Mouse (Mus musculus) cerebellum, adult 11 months (tissue): ENCODE measurements at regions not wholly inside any gene's neighbourhood (a gene's known extent, or its start where the extent isn't known, plus 50 kb on each side); places are given as distances from the start of the nearest gene placed in this dataset.

Source experiments
- DNase-seq: peaks from one replicate; pipeline ENCODE4 v3.0.0; 2022

DNA sequence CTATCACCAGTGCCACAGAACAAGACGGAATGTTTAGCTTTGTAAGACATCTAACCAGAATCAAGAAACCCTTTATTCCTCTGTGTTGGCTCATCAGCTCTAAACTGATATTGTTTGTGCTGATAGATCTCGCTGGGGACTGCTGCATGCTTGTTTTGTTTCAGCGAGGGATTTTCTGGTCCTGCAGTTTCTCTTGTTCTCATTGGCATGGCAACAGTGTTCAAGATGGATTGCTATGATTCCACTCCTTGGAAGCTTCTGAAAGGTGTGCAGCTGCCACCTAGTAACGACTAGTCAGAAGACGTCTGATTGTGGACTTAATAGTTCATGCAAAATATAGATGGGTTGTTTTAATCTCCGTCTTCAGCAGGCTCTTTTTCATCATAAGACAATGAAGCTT, 591.2 kb downstream of the Sorcs1 start:
- DNase-seq = no peak

DNA sequence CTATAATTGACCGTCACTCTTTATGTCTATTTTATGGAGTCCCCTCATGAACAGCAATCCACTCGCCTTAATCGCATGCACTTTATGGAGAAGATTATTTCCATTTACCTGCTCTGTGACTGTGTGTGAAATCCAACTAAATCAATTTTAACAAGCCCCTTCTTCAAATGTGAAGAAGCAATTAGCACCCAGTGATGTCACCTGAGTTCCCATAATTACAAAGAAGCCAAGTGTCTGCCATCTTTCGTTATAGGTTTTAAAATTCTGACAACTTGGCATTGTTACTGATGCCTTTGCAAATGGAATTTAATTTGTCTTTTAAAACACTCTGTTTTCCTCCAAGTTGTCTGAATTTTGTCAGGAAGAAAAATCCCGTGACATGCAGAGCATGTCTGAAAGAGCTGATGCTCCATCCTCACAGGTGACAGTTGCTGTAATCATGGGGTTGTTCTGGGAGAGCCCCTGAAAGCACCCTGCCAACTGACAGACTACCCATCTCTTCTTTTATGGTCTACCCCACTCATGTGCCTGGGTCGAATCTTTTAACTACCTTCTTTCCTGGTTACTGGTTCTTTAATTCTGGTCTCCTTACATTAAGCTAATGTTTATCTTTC, 600.9 kb downstream of the Sorcs1 start:
- no peak for DNase-seq

DNA sequence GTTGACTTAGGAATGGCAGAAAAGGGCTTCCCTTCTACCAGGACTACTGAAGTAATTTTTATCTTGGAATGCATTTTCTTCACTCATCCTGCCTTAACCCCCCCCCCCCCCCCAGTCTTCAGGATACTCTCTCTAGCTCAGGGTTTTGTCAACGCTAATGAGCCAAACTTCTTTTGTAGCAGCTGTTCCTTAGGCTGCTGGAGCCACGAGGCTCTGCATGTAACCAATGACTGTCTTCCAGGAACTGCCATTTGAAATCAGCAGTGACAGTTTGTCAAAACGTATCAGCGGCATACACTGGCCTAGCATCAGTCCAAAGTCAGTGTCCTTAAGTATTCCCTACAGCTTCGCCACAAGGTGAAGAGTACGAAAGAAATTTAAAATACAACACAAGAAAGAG, 618.0 kb downstream of the Sorcs1 start:
- DNase-seq = no peak

DNA sequence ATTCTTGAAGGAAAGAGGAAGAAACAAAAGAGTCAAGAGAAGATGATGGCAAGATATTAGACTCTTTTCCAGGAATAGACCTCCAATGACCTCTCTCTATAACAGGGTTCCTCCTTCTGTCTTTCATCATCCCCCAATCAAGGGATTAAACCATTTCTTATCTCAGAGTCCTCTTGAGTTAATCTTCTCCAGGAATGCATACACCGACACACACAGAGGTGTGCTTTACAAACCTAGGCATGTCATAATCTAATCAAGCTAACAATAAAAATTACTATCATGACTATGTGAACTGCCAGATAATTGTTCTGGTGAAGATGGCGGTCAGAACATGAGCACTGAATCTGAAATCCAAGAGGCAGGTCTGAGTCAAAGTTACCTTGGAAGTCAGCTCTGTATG, 625.5 kb downstream of the Sorcs1 start:
- no peak for DNase-seq

DNA sequence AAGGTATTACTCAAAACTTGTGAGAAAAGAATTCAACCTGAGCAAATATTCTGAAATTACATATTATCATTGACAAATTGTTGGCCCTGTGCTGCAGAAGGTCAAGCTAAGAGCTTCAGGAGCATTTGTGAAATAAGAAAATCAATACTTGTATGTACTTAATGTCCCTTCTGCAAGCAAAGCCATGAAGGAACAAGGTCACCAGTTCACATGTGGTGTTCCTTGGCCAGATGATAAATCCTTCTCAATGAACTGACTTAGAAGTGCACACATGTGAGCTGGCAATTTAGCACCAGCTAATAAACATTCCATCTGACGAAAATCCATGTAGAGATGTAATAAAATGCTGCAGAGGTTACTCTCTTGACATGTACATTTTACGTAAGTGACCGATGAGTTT, 632.7 kb downstream of the Sorcs1 start:
- DNase-seq = no peak

DNA sequence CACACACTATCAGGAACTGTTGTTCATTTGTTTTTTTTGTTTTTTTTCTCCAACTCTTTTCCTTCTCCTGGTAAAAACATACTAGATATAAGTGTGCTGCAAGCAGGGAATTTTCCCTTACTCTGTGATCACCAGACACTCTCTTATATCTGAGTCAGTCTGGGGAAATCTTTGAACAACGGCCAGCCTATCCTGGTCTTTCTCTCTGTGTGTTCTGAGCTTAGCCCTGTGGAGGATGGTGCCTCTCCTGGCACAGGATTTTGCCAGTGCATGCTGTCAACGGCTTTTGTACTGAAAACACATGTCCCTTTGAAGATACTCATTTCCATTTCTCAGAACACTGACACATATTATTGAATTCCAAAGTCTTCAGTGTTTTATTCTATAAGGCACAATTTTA, 664.8 kb downstream of the Sorcs1 start:
- DNase-seq = no peak

DNA sequence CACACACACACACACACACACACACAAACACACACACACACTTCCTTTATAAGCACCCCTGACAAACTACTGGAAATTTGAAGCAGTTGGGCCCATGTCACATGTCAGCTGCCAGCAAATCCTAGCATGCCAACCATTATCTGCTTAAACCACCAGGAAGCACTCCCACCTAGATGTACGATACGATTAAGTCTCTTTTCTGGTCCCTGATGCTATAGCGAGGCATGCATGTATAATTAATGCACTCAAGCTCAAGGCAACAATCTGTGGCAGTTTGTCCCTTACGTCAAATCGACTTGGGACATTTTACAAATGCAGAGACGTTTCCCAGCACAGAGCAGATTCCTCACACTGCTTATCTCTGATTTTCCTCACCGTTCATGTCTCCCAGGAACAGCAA, 673.2 kb downstream of the Sorcs1 start:
- no peak for DNase-seq

DNA sequence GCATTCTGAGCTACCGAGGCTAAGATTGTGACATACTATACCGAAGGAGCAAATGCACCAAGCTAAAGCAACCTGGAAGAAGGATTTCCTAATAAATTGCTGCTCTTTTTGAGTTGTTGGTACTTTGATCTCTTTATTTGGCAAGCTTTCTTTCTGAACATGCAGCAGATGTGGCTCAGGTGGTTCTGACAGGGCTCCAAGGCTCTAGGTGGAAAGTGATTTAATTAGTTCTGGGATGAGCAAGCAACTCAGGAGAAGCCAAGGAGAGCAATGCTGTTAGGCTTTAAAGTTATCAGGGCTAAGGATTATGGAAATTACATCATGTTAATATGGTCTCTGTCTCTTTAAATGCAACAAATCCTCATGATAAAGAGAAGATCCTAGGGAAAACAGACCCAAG, 692.6 kb downstream of the Sorcs1 start:
- no peak for DNase-seq

DNA sequence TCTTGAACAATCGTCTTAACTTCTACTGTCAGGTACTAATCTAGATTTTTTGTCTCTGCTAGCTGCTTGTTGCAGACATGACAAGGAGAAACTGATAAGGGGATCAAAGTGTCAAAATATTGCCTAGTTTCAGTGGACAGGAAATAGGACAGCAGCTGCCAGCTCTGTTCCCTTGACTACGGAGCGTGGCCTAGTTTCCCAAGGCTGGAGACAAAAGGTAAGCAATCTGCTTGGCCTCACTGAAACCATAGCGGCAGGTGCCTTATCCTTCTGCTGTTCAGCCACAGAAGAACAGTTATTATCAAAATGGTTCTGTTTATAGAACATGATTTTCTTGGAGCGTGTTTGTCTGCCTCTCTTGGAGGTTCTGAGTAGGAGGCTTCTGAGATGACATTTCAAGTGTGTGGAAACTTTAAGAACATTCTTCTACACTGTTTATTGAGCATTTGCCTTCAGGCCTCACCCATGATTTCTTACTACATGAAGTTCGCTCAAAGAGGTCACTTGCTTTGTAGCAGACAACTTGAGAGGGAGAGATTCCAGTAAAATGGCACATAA, 712.1 kb downstream of the Sorcs1 start:
- DNase-seq = peak; percentile 3

DNA sequence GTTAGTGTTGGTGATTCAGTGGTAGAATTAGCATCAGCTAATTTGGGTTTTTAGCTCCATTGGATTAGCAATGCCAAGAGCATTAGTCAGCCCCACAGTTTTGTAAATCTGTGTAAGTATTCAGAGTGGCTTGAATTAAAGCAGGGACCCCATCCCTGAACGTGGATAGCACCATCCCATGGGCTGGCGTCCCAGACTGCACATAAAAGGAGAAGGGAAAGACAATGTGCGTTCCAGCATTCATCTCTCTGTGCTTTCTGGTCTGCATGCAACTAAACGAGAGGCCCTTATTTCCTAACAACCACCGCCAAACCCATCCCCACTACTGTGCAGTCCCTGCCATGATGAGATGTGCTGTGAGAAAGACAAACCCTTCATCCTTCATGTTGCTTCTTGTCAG, 713.8 kb downstream of the Sorcs1 start:
- DNase-seq = no peak

DNA sequence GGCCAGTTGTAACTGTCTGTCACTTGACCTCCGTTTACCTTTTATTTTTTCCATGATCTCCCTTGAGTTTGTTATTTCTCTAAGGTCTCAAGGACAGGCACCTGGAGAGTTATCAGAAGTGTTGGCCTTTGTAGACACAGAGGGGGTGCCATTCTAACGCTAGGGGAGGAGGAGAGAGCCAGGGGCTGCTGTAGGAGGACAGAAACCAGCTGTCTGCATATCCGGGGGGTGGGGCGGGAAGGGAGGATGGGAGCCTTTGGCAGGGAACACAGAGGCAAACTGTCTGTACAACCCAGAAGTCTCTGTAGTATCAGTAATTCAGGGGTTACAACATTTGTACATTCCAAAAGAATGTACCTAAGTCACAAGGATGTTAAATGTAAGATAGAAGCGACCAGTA, 719.9 kb downstream of the Sorcs1 start:
- no peak for DNase-seq

DNA sequence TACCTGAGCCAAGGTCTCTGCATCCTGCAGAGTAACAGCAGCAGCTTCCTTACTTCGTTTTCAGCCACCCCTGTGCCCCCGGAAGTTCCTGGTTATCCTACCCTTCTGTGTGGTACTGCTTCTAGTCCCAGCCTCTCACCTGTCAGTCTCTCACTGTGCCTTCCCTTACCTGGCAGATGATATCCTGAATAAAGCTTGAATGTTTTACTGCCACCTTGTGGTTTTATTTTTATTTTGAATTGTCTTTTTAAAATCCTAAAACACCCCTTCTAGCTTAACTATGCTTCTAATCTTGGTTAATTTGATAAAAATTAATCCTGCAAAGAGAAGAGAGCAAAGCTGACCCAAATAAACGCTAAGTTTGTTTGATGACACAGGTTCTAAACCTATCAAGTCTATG, 747.2 kb downstream of the Sorcs1 start:
- no peak for DNase-seq

DNA sequence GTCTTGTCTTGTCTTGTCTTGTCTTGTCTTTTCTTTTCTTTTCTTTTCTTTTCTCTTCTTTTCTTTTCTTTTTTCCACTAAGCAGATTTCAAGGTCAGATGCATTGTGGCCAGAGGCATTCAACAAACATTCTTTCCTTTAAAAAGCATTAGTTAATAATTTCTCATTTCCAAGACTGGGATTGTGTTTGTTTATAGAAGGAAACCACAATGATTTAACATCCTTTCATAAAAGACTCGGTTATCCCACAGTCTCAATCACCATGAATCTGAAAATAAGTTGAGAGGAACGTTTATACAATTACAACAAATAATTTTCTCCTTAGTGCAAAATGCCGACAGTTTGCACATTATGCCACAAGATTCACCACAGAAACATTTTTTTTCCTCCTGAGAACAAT, 766.7 kb downstream of the Sorcs1 start:
- DNase-seq = no peak

DNA sequence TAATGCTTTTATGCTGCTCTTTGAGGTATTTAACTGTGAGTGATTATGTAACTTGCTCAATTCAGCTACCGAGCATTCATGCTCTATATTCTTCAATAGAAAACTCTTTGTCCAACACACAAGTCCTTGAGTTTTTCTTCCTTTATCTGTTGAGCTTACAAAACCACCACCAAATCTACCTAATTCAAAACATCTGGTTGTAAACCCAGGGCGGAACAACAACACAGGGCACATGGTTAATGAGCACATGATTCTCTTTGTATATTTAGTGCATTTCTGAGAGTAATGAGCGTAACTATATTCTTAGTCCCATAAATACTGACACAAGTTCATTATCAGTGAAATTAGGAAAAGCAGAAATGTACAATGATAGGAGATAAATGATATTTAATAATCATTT, 798.2 kb downstream of the Sorcs1 start:
- DNase-seq = no peak

DNA sequence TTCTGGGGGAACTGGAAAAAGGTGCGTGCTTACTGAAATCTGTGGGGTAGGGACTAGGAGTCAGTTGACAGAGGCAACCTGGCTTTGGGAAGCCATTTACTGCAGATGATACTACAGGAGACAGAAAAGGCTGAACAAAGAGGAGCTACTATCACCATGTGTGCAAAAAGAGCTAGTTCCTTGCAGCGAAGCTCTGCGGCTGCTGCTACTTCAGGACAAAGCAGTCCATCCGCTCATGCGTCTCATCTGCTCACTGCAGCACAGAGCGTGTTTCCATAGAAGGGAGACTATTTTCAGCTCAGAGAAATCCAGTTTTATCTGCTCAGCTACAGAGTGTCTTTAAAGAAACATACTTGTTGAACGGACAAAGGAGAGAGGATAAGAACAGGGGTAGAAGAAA, 817.7 kb downstream of the Sorcs1 start:
- no peak for DNase-seq

DNA sequence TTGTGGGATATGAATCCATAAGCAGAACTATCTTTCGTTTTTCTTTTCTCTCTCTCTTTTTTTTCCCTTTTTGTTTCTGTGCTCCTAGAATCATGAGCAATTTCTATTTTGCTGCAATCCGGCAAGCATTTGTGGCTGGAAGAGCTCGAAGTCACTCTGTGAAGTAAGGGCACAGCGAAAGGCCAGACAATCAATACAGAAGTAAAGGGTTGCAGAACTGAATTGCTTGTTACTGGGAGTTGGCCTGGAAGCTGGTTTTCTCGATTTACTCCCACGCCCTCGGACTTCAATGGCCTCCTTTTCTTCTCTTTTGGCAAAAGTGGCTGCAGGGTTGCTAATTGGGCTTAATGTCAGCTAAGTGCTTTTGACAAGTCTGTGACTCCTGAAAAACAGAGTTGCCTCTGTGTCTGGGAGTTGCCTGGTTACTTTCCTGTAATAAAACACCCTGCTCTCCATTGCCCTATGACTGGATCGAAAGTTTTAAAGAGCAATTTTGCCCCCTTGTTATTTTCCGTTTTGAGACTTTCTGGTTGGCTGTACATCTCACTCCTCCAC, 822.9 kb downstream of the Sorcs1 start:
- no peak for DNase-seq

DNA sequence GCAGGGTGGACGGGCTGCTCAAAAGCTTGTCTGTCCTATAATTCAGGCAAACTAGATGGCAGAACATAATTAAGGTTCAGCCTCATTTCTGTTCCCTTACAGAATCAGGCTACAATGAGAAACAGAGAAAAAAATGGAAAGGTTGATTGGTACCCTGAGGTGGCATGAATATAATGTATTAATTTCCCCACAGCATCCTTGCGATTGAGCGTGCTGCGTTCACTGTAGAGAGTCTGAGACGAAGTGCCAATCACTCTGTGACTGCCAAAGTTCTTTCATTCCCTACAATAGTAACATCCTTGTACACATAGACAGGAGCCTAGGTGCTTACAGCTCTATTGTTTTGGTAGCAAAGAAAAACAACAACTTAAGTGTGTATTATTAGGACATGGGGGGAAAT, 836.5 kb downstream of the Sorcs1 start:
- DNase-seq = no peak

DNA sequence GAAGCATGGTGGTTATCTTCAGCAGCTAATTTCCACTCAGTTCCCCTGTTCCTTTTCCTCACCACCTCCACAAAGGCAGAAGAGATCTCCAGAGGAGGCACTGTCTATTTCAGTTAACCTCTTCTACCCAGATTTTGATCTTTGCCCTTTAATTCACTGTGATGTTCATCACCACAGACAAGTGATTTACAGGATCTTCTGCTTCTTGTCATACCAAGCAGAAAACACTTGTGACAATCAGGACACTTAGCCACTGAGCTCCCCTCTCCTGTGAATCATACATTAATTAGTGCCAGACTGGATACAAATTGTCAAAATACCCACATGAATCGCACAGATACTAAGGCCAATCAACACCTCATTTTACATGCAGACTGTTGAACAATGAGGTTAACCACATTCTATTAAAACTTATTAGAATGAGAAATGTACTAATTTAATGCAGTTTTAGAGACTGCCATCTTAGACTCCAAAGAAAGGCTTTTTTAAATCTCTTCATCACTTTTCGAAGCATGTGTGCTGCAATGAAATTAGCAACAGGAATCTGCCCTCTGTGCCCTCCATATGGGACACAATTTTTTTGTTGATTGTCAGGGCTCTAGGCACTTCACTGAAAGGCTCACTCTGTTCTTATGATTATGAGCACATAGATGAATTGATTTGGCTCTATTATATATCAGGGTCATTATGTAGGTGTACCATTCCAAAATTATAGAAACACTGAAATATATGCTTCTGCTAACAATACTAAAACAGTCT, 839.1 kb downstream of the Sorcs1 start:
- no peak for DNase-seq

DNA sequence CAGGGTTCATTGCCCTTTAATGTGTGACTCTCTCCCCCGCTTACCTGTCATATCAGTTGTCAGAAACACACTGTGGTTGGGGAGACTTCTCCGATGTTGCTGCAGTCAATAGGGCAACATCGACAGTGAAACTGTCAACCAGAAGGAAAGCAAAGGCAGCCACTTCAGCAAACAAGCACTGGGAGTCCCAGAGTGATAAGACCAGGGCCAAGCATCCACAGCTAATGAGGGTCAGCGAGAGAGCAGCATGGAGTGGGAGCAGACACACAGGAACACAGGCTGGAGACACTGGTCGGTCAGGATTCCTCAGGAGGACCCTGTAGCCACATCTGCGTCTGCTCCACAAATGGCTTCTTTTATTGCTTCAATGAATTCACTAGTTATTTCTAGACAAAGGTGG, 847.5 kb downstream of the Sorcs1 start:
- DNase-seq = no peak

DNA sequence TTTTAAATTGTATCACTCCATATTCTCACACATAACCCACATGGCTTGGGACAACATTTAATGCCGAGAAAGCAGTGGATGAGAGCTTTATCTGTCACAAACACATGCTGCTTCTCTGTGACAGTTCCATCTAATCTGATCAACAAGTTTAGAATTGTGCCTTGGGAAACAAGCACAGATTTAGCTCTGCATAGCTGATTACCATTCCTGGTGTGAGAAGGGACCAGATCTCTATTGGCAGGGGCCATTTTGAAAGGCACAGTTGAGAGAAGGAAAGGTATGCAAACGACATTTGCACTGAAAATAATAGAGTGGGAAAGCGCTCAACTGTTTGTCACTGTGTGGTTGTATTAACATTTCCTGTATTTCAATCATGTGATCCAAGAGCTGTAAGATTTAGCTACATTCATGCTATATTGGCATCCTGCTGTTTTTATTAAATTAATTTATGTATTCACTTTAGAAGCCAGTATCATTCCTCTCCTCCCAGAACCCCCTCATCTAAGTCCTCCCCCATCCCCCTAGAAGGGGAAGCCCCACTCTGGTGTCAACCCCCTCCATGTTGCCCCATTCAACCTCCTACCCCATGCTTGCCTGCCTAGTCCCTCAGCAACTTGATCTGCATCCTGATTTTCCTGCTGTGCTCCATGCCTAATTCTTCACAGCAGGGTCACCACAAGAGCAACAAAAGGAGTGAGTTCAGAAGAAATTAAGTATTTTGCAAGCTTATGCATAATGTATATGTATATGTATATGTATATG, 872.6 kb downstream of the Sorcs1 start:
- no peak for DNase-seq
